Mouse (Mus musculus) yolk sac, embryonic 10.5 days (tissue): ENCODE measurements around the gene Zfp119b.

ENCODE experiments used
- DNase-seq: peaks from one replicate; pipeline ENCODE4 v3.0.0-alpha.2; 2017; ENCODE audit warnings: low spot score

Zfp119b gene

GRCm38 (mm10) chr17:55949400-55949799 lies at the start of gene Zfp119b:
Zfp119b (minus strand) TSS chr17:55949500.
- DNase-seq: no peak

GRCm38 (mm10) chr17:55996007-55996406 lies 46.7 kb upstream of the Zfp119b start:
- DNase-seq: no peak

- DNase-seq: no peak
Measured at GRCm38 (mm10) chr17:55990278-55990898, 41.1 kb upstream of the Zfp119b start.

GRCm38 (mm10) chr17:55986030-55986961 lies 37.0 kb upstream of the Zfp119b start, which contains the start of gene Fsd1:
Fsd1 (plus strand) TSS chr17:55986509.
- no peak for DNase-seq

- DNase-seq: peak; percentile 42
Measured at GRCm38 (mm10) chr17:55977301-55977700, 28.0 kb upstream of the Zfp119b start.

GRCm38 (mm10) chr17:55976255-55976862 lies 27.1 kb upstream of the Zfp119b start:
- peak; percentile 72 for DNase-seq

GRCm38 (mm10) chr17:55971453-55971852 lies 22.2 kb upstream of the Zfp119b start:
- no peak for DNase-seq

- peak; percentile 42 for DNase-seq
Measured at GRCm38 (mm10) chr17:55969966-55970891, 20.9 kb upstream of the Zfp119b start, which contains the start of gene Shd. Shd (plus strand) TSS chr17:55970467.

GRCm38 (mm10) chr17:55969560-55969959 lies 20.3 kb upstream of the Zfp119b start:
- no peak for DNase-seq

GRCm38 (mm10) chr17:55968210-55968609 lies 18.9 kb upstream of the Zfp119b start:
- DNase-seq: no peak

GRCm38 (mm10) chr17:55967186-55967585 lies 17.9 kb upstream of the Zfp119b start:
- DNase-seq: no peak

- DNase-seq: no peak
Measured at GRCm38 (mm10) chr17:55964996-55965395, 15.7 kb upstream of the Zfp119b start.

GRCm38 (mm10) chr17:55964496-55964895 lies 15.2 kb upstream of the Zfp119b start:
- no peak for DNase-seq

- no peak for DNase-seq
Measured at GRCm38 (mm10) chr17:55963171-55963570, 13.9 kb upstream of the Zfp119b start.

GRCm38 (mm10) chr17:55961631-55962030 lies 12.3 kb upstream of the Zfp119b start:
- DNase-seq: no peak

GRCm38 (mm10) chr17:55960791-55961190 lies 11.5 kb upstream of the Zfp119b start:
- DNase-seq: no peak

GRCm38 (mm10) chr17:55959946-55960740 lies 10.8 kb upstream of the Zfp119b start:
- no peak for DNase-seq

GRCm38 (mm10) chr17:55958918-55959728 lies 9.8 kb upstream of the Zfp119b start, which contains the start of gene Yju2:
Yju2 (plus strand) TSS chr17:55959099.
- peak; percentile 96 for DNase-seq

GRCm38 (mm10) chr17:55958584-55958886 lies 9.2 kb upstream of the Zfp119b start:
- no peak for DNase-seq
